Mouse (Mus musculus): ENCODE data around the gene Tbx4. TPM values are rescaled to one million over a fixed set of nuclear protein-coding genes. Genes with fewer than 3 reads are reported as not detected.

Tbx4 gene
- total RNA-seq, 2 experiments from 2014 or later = 0.49 to 0.58 TPM

GRCm38 (mm10) chr11:85846509-85846908, 39.7 kb upstream of the Tbx4 start:
- no peak for DNase-seq (ENCODE audit: extremely low spot score in 1 of 2, low spot score in 2 of 2)
- intact Hi-C loops (cut with DNase I) = loop anchor here (5.0 kb wide), 3 partner anchors 126 to 326 kb away; no protein-coding TSS in a partner anchor

DNA sequence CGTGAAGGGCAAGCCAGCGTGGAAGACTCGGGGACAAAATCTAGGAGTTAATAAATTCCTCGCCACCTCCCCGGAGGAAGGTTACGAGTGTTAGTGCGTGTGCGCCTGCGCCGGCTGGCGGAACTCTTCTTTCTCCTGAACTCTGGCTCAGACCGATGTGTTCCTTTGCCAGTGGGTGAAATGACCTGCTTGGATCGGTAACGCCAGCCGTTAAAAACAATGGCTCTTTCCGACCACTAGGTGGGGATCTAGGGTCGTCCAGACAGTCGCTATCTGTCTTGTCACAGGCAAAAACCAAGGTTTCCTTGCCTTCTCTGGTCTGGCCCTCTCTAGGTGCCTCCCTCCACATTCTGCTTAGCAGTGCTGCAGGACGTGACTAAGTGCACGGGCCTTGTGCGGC, 37.2 kb upstream of the Tbx4 start:
- DNase-seq (ENCODE audit: extremely low spot score in 1 of 2, low spot score in 2 of 2) = peak in 1 of 2 experiments; percentile 65
- intact Hi-C loops (cut with DNase I) = loop anchor here (5.0 kb wide), 3 partner anchors 123 to 323 kb away; no protein-coding TSS in a partner anchor

DNA sequence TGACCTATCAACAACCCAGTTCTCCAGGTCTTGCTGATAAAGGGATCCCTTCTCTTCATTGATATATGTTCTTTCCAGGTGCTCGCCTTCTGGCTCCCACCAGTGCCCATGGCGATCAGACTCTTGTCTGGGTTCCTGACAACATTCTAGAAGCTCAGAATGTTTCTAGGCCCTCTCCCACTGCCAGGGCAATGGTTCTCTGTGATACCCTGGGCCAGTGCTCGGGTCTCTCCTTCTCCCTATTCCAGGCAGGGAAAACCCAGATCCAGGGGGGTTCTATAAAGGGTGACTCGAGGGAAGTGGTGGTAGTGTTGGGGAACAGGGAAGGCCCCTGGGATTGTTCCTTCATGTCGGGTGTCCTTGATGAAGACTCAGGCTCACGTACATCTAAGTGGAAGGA, 36.0 kb upstream of the Tbx4 start, which contains the start of gene Gm11444:
Gm11444 (minus strand) TSS at position 101 of the 400 bp plus-strand sequence.
- intact Hi-C loops (cut with DNase I) = no loop called here
- no peak for DNase-seq (ENCODE audit: extremely low spot score in 1 of 2, low spot score in 2 of 2)

DNA sequence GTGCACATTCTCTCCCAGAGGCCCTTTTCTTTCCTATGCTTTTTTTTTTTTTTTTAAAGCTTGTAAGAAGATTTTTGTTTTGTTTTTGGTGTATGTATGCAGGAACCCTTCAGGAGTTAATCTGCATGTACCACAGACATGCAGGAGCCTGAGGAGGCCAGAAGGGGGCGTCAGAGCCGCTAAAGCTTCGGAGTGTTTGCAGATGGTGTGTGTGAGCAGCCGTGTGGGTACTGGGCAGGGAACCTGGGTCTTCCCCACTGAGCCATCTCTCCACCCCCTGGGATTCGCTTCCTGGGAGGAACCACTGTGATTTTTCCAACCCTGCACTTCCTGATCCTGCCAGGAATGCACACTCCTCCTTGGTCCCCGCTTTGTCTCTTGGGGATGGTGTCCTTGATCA, 35.5 kb upstream of the Tbx4 start:
- no peak for DNase-seq (ENCODE audit: extremely low spot score in 1 of 2, low spot score in 2 of 2)
- intact Hi-C loops (cut with DNase I) = no loop called here

- intact Hi-C loops (cut with DNase I) = no loop called here
- no peak for DNase-seq (ENCODE audit: extremely low spot score in 1 of 2, low spot score in 2 of 2)
These were observed 28.1 kb upstream of the Tbx4 start for GRCm38 (mm10) chr11:85857997-85858698.

DNA sequence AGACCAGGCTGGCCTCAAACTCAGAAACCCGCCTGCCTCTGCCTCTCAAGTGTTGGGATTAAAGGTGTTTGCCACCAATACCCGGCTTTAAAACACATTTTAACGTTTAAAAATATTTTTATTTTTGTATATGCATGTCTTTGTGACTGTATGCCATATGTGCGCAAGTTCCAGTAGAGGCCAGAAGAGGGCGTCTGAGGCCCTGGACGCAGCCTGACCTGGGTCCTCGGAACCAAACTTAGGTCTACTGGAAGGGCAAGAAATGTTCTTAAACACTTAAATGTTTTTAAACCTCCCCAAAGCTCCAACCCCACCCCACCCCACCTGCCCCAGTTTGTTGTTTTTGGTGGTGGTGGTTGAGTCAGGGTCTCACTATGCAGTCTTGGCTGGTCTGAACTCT, 21.9 kb upstream of the Tbx4 start:
- intact Hi-C loops (cut with DNase I) = no loop called here

DNA sequence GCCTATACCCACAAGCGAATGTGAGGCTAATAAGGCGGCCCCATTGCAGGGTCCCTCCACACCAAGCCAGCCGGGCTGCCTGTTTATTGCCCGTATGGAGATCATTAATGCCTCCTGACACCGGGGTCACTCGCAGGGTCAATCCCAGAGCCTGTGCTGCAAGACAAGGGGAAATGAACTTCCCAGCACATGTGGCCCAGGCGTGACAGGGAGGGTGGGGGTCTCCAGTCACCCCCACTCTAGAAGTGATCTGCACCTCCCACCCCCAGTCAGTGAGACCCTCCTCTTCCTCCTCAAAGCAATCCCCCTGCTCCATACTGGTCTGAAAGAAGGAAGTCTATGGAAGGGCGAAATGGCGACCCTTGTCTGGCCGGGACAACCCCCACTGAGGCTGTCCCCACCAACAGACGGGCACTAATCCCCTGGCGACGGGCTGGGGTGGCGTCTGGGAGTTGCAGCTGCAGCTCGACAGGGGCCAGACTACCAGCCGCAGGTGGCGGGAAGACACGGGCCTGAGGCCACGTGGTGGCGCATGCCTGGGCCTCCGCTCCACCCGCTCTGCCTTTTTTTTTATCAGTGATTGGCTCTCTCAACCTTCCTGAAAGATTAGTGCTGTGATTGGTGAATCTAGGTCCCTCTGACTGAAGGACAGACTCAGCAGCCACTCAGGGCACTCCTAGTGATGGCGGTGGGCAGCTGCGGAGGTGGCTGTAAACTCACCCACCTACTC, 10.0 kb upstream of the Tbx4 start:
- DNase-seq (ENCODE audit: extremely low spot score in 1 of 2, low spot score in 2 of 2) = peak in 1 of 2 experiments; percentile 24
- intact Hi-C loops (cut with DNase I) = no loop called here

More for the DNA sequence above, 21.9 kb upstream of the Tbx4 start:
- DNase-seq (ENCODE audit: extremely low spot score in 1 of 2, low spot score in 2 of 2) = no peak

GRCm38 (mm10) chr11:85884498-85884897, 1.7 kb upstream of the Tbx4 start:
- intact Hi-C loops (cut with DNase I) = no loop called here
- DNase-seq (ENCODE audit: extremely low spot score in 1 of 2, low spot score in 2 of 2) = no peak

DNA sequence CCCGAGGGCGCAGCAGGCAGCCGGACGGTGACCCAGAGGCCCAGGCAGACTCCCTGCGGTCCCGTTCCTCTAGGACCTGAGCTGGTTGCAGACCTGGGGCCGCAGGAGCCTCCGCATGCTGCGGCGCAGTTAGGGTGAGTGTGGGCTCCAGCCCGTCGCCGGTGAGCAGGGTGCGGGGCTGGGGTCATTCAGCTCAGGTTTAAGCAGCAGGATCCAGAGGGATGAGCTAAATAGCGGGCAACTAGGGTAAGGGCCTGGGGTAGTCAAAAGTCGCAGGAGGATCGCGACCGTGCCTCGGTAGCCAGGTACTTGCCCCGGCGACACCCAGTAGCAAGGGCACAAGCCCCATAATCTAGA, 185 bp downstream of the Tbx4 start:
- no peak for DNase-seq (ENCODE audit: extremely low spot score in 1 of 2, low spot score in 2 of 2)
- intact Hi-C loops (cut with DNase I) = loop anchor here (5.0 kb wide), 1 partner anchor 41 kb away; no protein-coding TSS in a partner anchor

- intact Hi-C loops (cut with DNase I) = loop anchor here (5.0 kb wide), 1 partner anchor 40 kb away; no protein-coding TSS in a partner anchor
- DNase-seq (ENCODE audit: extremely low spot score in 1 of 2, low spot score in 2 of 2) = no peak
These were observed 1.1 kb downstream of the Tbx4 start for GRCm38 (mm10) chr11:85887273-85887672.

GRCm38 (mm10) chr11:85887801-85888450, 1.7 kb downstream of the Tbx4 start:
- intact Hi-C loops (cut with DNase I) = loop anchor here (2.0 to 5.0 kb wide), 2 partner anchors 39 to 51 kb away; no protein-coding TSS in a partner anchor
- DNase-seq (ENCODE audit: extremely low spot score in 1 of 2, low spot score in 2 of 2) = no peak

GRCm38 (mm10) chr11:85888451-85888961, 2.3 kb downstream of the Tbx4 start:
- intact Hi-C loops (cut with DNase I) = loop anchor here (2.0 to 5.0 kb wide), 2 partner anchors 39 to 52 kb away; no protein-coding TSS in a partner anchor
- DNase-seq (ENCODE audit: extremely low spot score in 1 of 2, low spot score in 2 of 2) = no peak

DNA sequence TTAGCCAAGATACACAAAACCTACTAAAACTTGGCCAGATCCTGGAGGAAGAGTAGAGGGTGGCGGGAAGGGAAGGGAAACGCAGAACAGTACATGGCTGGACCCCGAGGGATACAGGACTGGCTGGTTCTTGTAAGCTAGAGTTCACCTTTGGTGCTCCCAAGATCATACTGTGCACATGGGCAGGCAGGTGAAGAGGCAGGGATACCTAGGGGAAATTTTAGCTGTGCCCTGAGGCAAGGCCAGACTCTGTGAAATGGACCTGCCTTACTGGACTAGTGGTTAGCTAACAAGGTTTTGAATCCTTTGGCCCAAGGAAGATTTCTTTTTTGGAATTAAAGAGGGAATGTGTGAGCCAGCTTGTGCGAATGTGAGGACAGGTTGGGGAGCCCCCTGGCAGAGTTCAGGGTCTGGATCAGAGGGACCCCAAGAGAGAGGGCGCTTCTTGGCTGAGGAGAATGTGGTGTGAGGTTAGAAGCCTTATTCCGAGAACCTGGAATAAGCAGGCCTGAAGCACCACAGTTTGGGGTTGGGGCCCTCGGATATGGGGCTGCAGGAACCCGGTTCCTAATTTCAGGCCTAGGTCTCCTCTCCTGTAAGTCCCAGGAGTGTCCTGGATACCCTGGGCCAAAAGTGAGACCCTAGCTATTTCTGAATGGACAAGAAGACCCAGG, 3.0 kb downstream of the Tbx4 start:
- DNase-seq (ENCODE audit: extremely low spot score in 1 of 2, low spot score in 2 of 2) = no peak
- intact Hi-C loops (cut with DNase I) = loop anchor here (2.0 to 5.0 kb wide), 2 partner anchors 38 to 52 kb away; no protein-coding TSS in a partner anchor

- intact Hi-C loops (cut with DNase I) = loop anchor here (2.0 to 5.0 kb wide), 2 partner anchors 37 to 53 kb away; no protein-coding TSS in a partner anchor
- no peak for DNase-seq (ENCODE audit: extremely low spot score in 1 of 2, low spot score in 2 of 2)
These were observed 3.7 kb downstream of the Tbx4 start for GRCm38 (mm10) chr11:85889730-85890562.

DNA sequence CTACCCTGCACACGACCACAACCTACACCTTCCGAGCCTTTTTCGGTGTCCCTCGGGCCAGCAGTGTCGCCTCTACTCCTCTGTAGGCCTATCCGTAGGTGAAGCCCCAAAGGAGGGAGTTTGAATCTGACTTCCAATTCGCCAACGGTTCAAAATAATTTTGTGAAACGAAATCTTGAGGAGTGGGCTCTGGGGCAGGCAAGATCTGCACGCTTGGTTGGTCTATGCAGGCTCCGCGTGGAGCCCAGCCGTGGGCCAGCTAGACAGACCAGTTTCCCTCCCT, 4.3 kb downstream of the Tbx4 start:
- DNase-seq (ENCODE audit: extremely low spot score in 1 of 2, low spot score in 2 of 2) = no peak
- intact Hi-C loops (cut with DNase I) = no loop called here

DNA sequence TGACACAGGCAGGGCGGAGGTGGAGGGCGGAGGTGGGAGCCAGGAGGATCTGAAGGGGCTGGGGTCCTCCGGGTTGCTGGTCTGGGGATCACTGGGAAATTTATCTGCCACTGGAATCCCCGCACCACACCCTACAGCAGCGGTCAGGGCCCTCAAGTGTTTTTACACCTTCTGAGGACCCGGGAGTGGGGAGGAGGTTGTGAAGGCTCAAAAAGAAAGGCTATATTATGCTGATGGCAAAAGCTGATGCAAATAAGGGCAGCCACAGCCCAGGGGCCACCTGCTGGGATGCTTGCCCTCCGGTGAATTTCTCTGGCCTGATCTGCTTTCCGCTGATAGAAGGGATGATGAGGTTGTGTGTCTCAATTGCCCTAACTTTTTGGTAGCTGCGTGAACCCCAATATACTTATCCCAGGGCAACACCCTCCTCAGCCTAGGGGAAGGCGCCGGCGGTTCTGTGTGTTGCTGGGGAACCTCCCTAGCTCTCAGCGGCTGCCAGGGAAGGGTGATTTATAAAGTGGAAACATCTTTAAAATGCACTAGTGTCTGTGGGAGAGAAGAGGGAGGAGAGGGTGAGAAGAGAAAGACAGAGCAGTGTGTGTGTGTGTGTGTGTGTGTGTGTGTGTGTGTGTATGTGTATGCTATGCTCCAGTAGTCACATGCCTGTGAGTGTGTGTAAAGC, 4.9 kb downstream of the Tbx4 start:
- intact Hi-C loops (cut with DNase I) = no loop called here
- DNase-seq (ENCODE audit: extremely low spot score in 1 of 2, low spot score in 2 of 2) = no peak

- DNase-seq (ENCODE audit: extremely low spot score in 1 of 2, low spot score in 2 of 2) = no peak
- intact Hi-C loops (cut with DNase I) = no loop called here
These were observed 5.4 kb downstream of the Tbx4 start for GRCm38 (mm10) chr11:85891692-85892040.

DNA sequence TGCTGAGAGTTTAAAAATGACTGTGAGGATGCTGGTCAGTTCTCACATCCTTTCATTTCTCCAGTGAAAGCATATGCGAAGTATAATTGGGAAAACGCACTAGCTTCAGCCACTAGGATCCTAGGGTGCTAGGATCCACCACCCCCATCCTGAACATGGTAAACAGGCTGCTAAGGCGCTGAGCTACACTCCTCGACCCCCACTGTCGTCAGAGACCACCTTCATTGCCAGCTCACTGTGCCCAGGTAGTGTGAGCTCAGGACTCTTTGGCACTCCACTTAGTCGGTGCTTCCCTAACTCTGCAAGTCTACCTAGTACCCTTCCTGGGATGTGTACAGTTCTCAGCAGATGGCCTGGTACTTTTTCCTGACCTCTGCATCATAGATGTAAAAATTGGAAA, 6.5 kb downstream of the Tbx4 start:
- DNase-seq (ENCODE audit: extremely low spot score in 1 of 2, low spot score in 2 of 2) = no peak

More for the DNA sequence above, 6.5 kb downstream of the Tbx4 start:
- intact Hi-C loops (cut with DNase I) = no loop called here

Data from left cerebral cortex, postnatal 10 days (tissue).